Comparison of ENCODE assay signal across 16 mouse cellular contexts in genomic region chr9:103928744-103929527, GRCm38 (mm10).
"Had no signal": no experiment of that assay in that cellular context is flagged by ENCODE, and none has a peak within 500 bp of the region (broad histone marks: within the 10 kb centered on the region; RNA-seq: fewer than 3 reads in every experiment).

No protein-coding gene starts in this region.

- DNase-seq: kidney, adult 9 months; kidney, postnatal 36 days; layer of hippocampus, adult 9-11 months; liver; liver, embryonic 13.5 days; liver, postnatal 0 days; lung, postnatal 14 days; right cerebral cortex, postnatal 4 days; spleen, adult 18-20 months had no signal

- H3K4me3 ChIP-seq: limb, embryonic 12.5 days; liver, embryonic 13.5 days; lung, embryonic 15.5 days; megakaryocyte, embryonic 14.5 days; midbrain, embryonic 15.5 days; neural tube, embryonic 13.5 days had no signal

- H3K36me3 ChIP-seq: limb, embryonic 12.5 days; liver, embryonic 13.5 days; lung, embryonic 15.5 days; midbrain, embryonic 15.5 days; neural tube, embryonic 13.5 days had no signal

- H3K4me1 ChIP-seq: liver, embryonic 13.5 days; lung, embryonic 15.5 days; megakaryocyte, embryonic 14.5 days; midbrain, embryonic 15.5 days; neural tube, embryonic 13.5 days had no signal

- H3K9me3 ChIP-seq: limb, embryonic 12.5 days; liver, embryonic 13.5 days; lung, embryonic 15.5 days; midbrain, embryonic 15.5 days; neural tube, embryonic 13.5 days had no signal

- H3K27ac ChIP-seq: kidney, postnatal 0 days; limb, embryonic 12.5 days; liver, embryonic 13.5 days; lung, embryonic 15.5 days; macrophage; midbrain, embryonic 15.5 days; neural tube, embryonic 13.5 days had no signal

- H3K27me3 ChIP-seq: limb, embryonic 12.5 days; liver, embryonic 13.5 days; lung, embryonic 15.5 days; megakaryocyte, embryonic 14.5 days; midbrain, embryonic 15.5 days; neural tube, embryonic 13.5 days had no signal
